Mouse (Mus musculus) lung, postnatal 0 days (tissue): ENCODE measurements at regions not wholly inside any gene's neighbourhood (a gene's known extent, or its start where the extent isn't known, plus 50 kb on each side); places are given as distances from the start of the nearest gene placed in this dataset.

Experiments used
- CTCF ChIP-seq: IDR thresholded peaks from 2 replicates; pipeline ENCODE4 v1.5.1; 2016; ENCODE audit warnings: antibody characterized with exemption, mild to moderate bottlenecking
- EP300 ChIP-seq: IDR thresholded peaks from 2 replicates; pipeline ENCODE4 v1.6.1; 2016; ENCODE audit warnings: antibody characterized with exemption, mild to moderate bottlenecking, control low read depth

GRCm38 (mm10) chr4:39926594-39926993, 216.3 kb upstream of the Aco1 start:
- TF ChIP-seq CTCF (no peak), EP300 (no peak)
